Mouse (Mus musculus) cerebellum, postnatal 14 days (tissue): ENCODE results near the gene Serpine1.

Experiments used
- DNase-seq, 2 experiments: peaks; one replicate each; pipeline ENCODE4 v3.0.0; 2021; ENCODE audit warnings: mixed read lengths in 2 of 2

The Serpine1 gene

DNA sequence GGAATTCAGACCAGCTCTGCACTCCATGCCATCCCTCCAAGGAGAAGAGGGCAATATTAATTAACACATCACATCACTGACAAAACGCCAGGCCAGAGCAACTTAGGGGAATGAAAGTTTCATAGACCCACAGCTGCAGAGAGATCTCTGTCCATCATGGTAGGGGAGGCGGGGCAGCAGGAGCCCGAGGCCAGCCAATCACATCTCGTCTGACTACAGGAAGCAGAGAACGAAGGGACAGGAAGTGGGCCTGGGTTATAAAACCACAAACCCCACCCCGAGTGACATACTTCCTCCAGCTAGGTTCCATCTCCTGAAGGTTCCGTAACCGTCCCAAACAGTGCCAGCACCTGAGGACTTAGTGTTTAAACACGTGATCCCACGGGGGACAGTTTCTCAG is 23.1 kb upstream of the Serpine1 start:
- no peak for DNase-seq

DNA sequence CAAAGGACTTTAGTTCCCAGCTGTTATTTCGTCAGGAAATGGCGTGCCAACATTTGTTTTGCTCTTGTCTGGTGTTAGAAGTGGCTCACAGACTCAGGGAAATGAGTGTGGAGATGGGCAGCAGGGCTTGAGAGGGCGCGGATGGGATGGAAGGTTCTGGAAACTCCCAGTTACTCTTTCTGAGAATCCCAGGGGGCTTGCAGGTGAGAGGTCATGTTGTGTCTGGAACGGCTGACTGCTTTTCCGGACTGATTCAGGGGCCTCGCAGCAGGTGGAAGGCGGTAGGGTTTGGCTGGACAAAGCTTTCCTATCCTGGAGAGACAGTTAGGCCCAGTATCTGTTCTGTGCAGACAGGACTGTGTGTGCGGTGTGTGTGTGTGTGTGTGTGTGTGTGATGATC is 21.7 kb upstream of the Serpine1 start:
- no peak for DNase-seq

GRCm38 (mm10) chr5:137091560-137091959 is 19.5 kb upstream of the Serpine1 start:
- DNase-seq: no peak

DNA sequence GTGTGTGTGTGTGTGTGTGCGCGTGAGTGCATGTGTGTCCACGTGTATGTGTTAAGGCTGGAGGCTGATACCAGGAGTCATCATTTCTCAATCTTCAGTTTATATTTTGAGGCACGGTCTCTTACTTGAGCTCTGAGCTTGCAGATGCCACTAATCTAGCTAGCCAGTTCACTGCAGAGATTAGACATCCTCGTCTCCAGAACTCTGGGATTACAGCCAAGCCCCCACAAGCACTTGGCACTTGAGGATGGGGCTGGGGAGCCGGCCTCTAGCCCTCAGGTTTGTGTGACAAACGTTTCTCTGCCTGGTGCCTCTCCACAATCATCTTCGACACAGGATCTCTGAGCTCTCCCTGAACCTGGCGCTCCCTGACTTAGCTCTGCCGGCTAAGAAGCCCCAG is 18.8 kb upstream of the Serpine1 start:
- peak; percentile 81 to 84 for DNase-seq

GRCm38 (mm10) chr5:137087410-137087809 is 15.3 kb upstream of the Serpine1 start:
- DNase-seq: no peak

- no peak for DNase-seq
Observed at GRCm38 (mm10) chr5:137085731-137086130, 13.7 kb upstream of the Serpine1 start.

GRCm38 (mm10) chr5:137085021-137085420 is 13.0 kb upstream of the Serpine1 start:
- no peak for DNase-seq

DNA sequence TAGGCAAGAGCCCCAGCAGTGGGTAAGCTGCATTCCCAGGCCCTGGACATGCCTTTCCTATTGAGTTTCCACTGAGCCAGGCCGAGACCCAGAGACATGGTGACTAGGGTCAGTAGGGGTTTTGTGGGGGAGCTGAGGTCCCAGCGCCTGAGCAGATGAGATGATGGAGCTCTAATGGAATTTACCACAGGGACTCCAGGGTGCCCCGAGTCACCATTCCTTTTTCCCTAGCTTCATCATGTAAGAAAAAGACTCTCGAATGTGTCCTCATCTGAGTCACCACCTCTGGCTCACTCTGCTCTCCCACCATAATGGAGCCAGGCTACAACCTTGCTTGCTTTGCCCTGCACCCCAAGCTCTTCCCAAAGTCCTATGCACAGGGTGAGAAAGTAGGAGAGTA is 11.0 kb upstream of the Serpine1 start:
- no peak for DNase-seq

- no peak for DNase-seq
Observed at GRCm38 (mm10) chr5:137079849-137080248, 7.8 kb upstream of the Serpine1 start.

GRCm38 (mm10) chr5:137078616-137079015 is 6.5 kb upstream of the Serpine1 start:
- no peak for DNase-seq

DNA sequence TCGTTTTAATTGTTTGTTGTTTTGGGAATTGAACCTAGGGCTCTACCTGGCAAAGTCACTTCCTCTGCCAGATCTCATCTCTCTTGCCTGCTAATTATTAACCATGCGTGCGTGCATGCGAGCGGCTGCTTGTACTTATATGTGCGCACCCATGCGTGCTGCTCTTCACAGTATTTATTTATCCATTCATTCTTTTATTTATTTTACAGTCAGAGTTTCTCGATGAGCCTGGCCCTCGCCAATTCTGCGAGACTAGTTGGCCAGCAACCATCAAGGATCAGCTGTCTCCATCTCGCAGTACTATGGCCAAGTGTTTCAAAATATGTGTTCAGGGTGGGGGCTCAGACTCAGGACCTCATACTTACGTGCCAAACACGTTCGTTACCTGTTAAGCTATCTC is 6.0 kb upstream of the Serpine1 start:
- DNase-seq: peak in 1 of 2 experiments; percentile 43

- no peak for DNase-seq
Observed at GRCm38 (mm10) chr5:137077187-137077586, 5.1 kb upstream of the Serpine1 start.

DNA sequence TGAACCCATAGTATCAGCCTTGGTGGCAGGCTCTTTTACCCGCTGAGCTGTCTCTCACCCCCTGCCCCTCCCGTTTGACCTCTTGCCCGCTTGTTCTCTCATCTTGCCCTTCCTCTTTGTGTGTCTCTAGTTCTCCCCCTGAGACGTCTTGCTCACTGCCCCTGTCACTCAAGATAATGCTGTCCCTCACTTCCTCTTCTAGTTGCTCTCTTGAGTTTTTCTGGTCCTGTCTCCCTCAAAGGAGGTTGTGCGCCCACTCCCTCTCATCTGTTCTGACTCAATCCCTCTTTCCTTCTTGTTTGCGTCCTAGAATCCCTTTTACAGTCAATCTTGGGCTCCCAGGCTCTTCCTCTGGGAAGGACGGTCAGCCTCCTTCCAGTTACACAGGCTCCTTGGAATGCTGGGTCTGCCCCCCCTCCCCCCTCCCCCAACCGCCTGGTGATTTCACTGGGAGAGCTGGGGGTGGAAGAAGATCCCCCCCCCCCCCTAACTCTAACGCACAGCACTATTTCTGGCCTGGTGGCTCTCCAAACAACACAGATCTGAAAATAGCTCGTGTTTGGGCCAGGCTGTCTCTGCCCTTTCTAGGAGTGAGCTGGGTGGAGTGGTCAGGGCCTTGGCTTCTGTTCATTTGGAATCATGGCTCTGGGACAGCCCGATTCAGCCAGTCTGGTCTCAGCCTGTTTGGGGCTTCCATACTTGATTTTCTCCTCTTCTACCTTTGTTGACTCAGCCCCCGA is 4.3 kb upstream of the Serpine1 start:
- DNase-seq: peak; percentile 53 to 65

- DNase-seq: peak; percentile 77 to 87
Observed at GRCm38 (mm10) chr5:137075726-137076125, 3.7 kb upstream of the Serpine1 start.

DNA sequence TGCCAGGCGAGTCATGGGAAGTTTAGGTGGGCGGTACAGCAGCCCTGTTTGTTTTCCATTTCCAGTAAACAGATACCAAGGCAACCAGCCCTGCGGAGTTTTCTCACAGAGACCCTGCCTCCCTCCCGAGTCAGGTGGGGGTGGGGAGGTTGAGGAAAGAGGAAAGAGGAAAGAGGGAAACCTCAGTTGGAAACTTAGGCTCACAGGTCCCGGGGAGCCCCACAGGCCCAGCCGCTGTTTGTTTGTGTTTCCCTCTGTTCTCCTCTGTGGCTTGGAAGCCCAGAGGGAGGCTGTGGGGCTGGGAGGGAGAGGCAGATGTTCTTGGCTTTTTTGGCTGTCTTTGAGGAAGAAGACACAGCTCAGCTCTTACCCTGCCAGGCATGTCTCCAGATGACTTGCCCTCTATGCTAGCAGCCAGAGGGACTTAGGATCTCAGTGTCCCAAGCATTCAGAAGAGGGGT is 2.2 kb upstream of the Serpine1 start:
- DNase-seq: no peak

DNA sequence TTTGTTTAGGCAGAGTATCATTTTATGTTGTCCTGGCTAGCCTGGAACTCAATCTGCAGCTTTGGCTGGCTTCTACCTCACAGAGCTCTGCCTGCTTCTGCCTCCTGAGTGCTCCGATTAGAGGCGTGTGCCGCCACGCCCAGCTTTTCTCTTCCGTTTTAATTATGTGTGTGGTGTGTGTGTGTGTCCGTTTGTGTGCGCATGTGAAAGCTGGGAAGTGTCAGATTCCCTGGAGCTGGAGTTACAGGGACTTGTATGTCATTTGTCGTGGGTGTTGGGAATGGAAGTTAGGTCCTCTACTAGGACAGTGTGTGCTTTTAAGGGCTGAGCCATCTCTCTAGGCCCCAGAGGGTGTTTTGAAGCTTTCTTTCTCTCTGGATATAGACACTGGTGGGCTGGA is 1.1 kb upstream of the Serpine1 start:
- DNase-seq: no peak

GRCm38 (mm10) chr5:137070881-137071605 is 1.0 kb downstream of the Serpine1 start:
- DNase-seq: no peak

DNA sequence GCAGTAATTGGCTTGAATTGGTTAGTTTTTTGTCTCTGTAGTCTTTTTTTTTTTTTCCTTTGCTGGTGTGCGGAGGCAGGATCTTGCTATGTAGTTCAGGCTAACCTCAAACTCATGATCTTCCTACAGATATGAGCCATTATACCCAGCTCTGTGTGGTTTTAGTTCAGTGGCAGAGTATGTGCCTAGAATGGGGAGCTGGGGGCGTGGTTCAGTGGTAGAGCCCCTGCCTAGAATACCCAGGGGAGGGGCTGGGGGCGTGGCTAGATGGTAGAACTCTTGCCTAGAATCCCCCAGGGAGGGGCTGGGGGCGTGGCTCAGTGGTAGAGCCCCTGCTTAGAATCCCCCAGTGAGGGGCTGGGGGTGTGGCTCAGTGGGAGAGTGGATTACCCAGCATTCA is 3.4 kb downstream of the Serpine1 start:
- DNase-seq: no peak

DNA sequence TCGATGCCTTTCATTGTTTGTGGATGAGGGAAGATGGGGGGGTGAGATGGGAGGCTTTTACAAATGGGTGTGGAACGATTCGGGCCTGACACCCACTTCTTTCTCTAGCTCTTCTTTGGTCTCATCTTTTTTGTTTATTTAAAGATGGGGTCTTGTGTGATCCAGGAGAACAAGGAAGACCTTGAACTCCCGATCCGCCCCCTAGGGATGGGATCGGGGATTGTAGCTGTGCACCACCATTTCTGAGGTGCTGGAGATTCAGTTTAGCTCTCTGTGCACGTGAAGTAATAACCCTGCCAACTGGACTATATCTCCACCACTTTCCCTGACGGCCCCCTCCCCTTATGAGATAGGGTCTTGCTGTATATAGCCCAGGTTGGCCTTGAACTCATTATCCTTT is 6.1 kb downstream of the Serpine1 start:
- DNase-seq: no peak

- DNase-seq: no peak
Observed at GRCm38 (mm10) chr5:137065454-137065853, 6.6 kb downstream of the Serpine1 start.

GRCm38 (mm10) chr5:137062601-137063000 is 9.5 kb downstream of the Serpine1 start:
- no peak for DNase-seq

GRCm38 (mm10) chr5:137061809-137062481 is 10.1 kb downstream of the Serpine1 start:
- peak; percentile 68 to 81 for DNase-seq

GRCm38 (mm10) chr5:137054873-137055272 is 17.2 kb downstream of the Serpine1 start:
- no peak for DNase-seq

GRCm38 (mm10) chr5:137054299-137054698 is 17.8 kb downstream of the Serpine1 start:
- no peak for DNase-seq
